Mouse (Mus musculus) T-helper 2 cell (primary cell): ENCODE measurements around the gene Ddx39b.

Source experiments
- in situ Hi-C: fragments of 300-600 bp; cut with MboI, MseI; formaldehyde crosslinking; loops from one replicate; pipeline ENCODE4 v1.15.1; 2025; ENCODE audit warnings: high pct_unique_total_duplicates

Gene Ddx39b

DNA sequence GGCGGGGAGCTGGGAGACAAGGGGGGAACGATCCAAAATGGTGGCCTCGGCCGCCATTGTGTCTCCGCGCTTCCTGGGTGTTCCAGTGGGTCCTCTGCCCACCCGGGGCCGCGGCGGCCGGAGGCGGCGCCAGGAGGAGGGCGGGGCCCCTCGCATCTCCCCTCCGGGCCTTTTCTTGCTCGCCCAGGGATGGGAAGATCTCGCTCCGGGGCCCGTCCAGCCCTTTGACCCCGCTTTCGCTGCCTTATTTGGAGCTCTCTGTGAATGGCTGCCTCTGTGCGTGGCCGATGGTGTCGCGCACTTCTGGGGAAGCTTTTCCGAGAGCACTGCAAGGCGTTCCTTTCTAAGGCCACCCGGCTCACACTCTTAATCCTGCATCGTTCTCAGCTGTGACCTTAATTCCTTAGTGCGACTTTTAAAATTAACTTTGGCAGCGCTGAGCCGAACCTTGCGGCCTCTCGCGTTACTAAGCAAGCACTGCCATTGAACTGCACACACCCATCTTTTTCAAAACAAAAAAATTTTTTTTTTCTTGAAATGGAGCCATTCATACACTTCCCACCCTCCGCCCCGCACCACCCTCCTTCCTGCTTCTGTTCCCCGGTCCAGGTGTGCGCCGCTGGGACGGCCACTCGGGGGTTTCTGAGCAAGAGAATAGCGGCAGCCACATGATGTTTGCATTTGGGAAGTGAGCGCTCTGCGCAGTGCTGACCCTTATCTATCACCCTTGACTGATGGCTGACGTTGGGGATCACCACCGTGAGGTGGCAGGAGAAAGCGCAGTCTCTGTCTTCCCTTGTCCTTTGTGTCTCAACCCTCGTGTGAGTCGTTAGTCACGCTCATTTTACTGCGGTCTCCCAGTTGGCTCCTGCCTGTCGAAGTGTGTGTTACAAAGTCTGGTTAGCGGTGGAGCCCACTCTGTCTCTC is 732 bp downstream of the Ddx39b start:
- in situ Hi-C loops, result no loop called here

DNA sequence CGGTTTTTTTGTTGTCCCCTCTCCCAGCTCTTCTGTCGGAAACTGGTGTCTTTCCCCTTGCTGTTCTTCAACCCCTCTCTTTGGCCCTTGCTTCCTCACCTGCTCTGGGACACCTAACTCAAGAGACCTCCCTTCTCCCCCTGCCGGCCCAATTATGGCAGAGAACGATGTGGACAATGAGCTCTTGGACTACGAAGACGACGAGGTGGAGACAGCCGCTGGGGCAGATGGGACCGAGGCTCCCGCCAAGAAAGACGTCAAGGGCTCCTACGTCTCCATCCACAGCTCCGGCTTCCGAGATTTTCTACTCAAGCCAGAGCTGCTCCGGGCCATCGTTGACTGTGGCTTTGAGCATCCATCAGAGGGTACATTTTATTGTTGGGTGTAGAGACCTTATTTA is 1.5 kb downstream of the Ddx39b start:
- in situ Hi-C loops, result no loop called here

DNA sequence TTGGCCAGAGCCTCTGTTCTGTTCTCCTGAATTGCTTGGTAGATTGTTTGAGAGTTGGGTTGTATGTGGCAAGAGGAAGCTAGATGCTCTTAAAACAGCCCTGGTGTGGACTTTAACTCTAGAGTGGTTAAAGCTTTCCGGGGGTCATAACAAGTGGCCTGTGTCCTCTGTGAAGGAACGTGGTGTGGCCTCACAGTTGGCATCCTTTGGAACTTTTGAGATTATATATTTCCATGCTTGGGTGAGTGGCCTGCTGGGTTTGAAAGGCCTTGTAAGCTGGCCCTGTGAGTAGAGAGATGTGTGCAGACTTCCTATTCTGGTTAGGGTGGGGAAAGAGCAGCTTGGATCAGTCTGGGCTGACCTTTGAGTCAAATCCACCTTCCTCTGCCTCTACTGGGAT is 3.5 kb downstream of the Ddx39b start:
- in situ Hi-C loops, result no loop called here

DNA sequence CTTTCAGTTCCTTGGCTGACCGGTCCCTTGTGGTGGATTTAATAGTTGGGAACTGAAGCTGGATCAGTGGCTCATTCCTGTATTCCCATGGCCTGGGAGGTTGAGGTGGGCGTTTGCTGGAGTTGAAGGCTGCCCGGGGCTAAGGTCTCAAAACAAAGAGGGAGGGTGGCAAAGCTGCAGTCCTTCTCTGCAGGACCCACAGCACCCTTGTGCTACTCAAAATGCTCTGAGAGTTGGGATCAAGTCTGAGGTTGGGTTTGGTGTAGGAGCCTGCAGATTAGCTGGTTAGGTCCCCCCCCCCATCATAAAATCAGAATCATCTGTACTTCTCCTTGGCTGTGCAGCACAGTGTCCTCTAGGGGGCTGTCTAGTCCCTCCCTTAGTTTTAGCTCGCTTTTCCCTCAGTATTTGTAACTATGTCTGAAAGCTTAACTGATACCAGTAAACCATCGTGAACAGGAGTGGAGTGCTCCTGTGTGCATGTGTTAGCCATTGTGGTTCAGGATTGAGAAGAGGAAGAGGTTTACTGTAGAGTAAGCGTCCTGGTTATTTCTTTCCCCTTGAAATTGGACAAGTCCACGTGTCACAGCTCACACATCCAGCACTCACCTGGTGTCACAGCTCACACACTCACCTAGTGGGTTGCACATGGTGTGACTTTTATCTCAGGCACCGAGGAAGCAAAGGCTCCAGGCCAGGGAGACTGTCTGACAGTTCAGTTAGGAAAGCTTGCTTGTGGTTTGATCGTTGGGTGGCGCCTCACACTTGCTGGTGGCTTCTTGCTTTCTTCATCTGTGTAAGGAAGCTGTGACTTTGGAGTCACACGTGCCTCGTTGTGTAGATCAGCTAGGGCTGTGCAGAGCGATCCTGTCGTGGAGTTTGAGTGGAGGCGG is 4.4 kb downstream of the Ddx39b start:
- in situ Hi-C loops, result no loop called here

DNA sequence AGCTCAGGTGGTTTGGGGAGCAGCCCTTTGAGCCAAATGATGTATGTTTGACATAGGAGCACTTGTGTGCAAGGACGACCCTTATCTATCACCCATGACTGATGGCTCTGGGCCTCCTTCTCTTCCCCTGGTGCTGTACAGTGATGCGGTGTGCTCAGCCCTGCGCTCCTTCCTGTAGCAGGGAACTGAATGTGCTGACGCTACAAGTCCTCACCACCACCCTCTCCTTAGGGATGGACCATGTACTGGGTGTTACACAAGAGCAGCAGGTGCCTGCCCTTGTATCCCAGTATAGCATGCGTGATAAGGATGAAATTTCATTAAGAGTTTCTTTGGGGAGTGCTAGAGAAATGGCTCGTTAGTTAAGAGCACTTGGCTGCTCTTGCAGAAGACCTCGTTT is 5.6 kb downstream of the Ddx39b start:
- in situ Hi-C loops, result no loop called here

DNA sequence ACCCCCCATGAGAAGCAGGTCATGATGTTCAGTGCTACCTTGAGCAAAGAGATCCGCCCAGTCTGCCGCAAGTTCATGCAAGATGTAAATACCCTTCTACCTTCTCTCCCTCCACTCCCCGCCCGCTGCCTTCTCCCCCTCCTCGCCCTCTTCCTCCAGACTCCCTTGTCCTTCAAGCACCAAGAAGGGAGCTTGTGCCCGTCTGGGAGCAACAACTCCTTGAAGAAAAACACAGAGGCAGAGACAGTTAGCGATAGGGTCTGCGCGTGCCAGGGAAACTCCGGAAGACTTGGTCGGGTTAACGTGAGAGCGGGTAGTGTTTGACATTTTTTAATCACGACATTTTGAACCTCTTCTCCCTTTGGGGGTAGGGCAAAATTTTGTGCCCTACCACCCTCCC is 7.4 kb downstream of the Ddx39b start:
- in situ Hi-C loops, result no loop called here

DNA sequence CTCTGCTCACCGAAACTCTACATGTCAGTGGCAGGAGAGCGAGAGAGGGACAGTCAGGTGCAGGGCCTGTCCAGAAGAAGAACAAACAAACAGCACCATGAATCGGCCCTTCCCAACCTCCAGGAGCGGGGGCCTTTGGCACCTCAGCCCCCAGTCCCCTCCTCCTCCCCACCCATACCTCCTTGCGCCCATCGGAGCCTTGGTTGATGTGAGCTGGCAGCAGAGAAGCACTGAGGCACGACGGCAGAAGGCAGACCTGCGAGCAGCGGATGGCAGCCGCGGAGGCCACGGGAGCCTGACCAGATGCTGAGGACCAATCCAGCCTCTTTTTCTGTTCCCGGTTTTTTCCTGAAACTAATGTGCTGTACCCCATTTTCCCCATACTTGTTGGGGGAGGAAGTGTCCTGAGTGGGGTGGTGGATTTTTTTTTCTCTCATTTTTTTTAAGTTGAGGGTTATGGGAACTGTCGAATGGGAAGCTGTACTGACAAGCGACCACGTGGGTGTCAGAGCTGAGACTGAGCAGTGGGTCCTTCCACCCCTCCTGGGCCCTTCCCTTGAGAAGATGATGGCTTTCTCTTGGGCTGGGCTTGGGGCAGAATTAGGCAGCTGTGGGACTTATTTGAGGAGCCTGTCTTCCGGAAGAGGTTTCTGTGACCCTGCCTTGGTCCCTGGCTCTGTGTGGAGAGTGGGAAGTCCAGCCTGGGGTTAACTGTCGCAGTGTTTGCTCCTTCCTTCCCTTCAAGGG is 8.1 kb downstream of the Ddx39b start:
- in situ Hi-C loops, result no loop called here

DNA sequence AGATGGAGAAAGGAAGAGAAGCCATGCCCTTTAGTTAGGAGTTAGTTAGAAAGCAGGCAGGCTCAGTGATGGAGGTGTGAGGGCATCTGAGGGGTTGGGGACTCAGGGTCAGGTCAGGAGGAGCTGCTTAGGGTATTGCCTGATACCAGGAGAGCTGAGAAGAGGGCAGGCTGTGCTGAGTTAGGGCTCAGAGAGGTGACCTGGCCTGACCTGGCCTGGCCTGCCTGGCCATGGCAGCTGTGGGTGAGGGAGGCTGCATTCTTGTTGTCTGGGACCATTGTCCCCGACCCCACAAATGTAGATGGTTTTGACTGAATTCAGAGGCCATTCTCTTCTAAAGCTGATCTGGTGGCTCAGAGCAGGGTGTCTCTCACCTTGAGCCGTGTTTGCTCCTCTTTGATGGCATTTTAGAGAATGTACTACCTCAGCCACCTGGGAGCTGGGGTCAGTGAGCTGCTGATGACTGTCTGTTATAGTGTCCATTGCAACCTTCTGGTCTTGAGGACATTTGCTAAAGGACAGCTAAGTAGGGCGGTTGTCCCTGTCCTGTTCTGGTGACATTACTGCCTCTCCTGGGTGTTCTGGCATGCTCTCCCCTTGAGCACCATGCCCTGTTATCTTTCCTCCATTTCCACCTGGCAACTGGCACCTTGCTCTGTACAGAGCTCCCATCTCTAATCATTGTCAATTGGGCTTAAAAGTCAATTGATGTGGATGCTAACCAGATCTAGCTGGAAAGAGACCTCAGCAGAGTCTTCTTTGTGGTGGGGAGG is 9.0 kb downstream of the Ddx39b start:
- in situ Hi-C loops, result no loop called here

DNA sequence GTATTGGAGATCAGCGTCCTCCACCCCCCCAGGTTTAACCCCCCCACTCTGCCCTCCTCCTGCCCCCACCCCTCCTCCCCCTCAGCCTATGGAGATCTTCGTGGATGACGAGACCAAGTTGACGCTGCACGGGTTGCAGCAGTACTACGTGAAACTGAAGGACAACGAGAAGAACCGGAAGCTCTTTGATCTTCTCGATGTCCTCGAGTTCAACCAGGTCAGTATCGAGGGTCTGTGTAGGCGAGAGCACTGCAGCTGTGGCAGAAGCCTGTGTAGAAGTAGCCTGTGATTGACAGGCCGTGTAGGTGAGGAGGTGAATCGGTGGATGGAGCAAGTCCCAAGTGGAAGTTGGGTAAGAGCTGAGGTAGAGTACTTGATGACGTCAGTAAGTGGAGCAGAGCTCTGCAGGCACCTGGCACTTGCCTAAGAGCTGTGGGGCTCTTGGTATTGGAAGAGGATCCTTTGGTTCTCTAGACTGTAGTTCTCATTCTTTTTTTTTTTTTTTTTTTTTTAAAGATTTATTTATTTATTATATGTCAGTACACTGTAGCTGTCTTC is 9.7 kb downstream of the Ddx39b start:
- in situ Hi-C loops, result no loop called here

DNA sequence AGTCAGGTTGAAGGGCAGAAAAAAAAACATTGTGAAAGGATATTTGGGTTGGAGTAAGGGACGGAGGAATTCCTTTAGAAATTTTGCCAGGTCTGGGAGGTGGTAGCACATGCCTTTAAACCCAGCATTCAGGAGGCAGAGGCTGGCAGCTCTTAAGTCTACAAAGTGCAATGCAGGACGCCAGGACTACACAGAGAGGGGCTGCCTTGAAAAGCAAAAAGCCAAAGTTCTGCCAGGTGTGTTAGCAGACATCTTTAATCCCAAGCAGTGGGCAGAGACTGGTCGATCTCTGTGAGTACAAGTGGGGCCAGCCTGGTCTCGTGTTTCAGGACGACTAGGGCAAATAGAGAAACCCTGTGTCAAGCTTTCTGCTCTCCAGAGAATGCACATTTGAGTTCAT is 10.4 kb downstream of the Ddx39b start:
- in situ Hi-C loops, result no loop called here

DNA sequence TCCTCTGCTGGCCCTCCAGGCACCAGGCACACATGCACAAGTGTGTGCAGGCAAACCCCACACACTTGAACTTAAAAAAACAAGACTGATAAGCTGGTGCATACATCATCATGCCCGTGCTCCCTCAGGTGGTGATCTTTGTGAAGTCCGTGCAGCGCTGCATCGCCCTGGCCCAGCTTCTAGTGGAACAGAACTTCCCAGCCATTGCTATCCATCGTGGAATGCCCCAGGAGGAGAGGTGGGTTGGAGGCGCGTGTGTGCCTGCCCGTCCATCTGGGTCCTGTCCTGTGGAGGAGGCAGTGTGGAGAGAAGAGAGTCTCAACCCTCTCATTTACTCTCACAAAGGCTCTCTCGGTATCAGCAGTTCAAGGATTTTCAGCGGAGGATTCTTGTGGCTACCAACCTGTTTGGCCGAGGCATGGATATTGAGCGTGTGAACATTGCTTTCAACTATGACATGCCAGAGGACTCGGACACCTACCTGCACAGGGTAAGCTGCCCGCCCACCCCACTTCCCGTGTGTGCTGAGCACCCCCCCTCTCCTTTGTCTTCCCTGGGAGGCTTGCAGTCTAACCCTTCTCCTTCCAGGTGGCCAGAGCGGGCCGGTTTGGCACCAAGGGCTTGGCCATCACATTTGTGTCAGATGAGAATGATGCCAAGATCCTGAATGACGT is 11.2 kb downstream of the Ddx39b start:
- in situ Hi-C loops, result no loop called here

DNA sequence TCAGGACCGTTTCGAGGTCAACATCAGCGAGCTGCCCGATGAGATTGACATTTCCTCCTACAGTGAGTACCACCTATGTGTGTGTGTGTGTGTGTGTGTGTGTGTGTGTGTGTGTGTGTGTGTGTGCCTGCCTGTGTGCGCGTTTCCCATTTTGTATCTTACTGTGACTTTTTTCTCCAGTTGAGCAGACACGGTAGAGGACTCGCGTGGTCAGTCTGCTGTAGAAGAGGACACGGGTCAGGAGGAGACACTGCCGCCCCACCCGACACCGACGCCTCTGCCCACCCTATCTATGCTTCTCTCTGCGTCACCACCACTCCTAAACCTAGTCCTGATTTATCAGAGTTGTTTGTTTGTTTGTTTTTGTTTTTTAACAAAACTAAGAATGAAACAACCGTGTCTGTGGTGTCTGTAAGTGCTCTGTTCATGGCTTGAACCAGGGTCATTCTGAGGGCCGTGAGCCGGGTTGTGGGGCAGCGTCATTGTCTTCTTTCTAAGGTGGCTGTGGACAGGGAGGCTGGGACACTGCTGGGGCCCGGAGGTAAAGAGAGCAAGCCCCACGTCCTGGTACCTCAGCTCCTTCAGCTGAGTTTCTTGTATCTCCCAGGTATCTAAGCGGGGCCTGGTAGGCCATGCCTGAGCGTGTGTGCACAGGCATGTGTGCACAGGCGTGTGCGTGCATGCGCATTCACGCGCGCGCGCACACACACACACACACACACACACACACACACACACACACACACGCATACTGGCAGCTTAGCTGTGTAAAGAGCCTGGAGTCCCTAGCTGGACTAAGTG is 11.9 kb downstream of the Ddx39b start:
- in situ Hi-C loops, result no loop called here

DNA sequence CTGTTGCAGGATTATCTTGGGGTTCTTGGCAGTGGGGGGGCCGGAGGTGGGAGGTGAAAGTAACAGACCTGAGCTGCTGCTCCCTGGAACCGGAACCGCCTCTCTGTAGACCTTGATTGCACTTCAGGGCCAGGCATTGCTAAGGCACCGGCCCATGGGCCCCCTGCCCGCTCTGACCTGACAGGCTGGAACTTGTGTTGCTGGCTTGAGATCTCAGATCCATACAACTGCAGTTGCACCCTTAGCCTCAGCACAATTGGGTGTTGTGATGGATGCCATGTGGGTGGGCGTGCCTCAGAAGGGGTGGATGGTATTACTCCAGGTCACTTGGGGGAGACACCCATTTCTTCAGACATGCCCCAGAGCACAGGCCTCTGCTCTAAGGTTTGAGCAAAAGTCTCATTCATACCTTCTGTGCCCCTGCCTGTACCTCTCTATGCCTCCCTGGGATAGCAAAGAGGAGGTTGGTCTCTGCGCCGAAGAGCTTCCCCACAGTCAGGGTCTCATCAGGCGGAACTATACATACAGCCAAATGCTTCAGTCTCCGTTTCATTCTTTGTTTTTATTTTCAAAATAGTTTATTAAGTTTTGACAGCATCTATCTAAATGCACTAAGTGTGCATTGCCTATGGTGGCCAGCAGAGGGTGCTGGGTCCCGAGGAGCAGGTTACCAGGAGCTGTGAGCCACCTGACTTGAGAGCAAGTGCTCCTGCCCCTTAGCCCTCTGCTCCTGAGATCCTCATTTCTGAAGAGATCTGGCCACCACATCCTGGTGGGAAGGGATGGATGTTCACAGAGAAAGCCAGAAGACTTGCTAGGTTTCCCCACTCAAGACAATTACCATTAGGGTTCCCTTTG is 12.9 kb downstream of the Ddx39b start:
- in situ Hi-C loops, result no loop called here

DNA sequence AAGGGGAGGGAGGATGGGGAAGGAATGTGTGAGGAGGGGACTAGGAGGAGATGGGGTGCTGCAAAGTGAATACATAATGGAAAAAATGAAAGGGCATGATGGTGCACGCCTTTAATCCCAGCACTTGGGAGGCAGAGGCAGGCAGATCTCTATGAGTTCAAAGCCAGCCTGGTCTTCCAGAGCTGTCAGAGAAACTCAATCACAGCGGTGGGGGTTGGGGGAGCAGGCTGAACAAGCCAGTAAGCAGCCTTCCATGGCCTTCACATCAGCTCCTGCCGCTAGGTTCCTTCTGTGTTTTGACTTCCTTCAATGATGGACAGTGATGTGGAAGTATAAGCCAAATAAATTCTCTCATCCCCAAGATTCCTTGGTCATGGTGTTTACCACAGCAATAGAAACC is 13.8 kb downstream of the Ddx39b start:
- in situ Hi-C loops, result no loop called here

DNA sequence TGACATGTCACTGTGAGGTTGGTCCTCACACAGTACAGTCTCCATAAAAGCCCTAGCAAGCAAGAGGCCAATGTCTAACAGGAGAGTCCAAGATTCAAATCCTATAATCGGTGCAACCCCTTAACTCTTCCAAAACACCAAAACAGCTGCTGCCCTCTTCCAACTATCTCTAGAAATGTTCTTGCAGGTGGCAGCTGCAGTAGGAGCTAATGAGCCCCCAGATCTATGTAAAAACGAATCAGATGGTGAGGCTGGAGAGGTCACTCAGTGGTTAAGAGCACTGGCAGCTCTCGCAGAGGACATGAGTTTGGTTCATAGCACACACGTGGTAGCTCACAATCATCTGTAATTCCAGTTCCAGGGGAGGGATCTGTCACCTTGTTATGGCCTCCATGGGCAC is 14.2 kb downstream of the Ddx39b start:
- in situ Hi-C loops, result no loop called here

DNA sequence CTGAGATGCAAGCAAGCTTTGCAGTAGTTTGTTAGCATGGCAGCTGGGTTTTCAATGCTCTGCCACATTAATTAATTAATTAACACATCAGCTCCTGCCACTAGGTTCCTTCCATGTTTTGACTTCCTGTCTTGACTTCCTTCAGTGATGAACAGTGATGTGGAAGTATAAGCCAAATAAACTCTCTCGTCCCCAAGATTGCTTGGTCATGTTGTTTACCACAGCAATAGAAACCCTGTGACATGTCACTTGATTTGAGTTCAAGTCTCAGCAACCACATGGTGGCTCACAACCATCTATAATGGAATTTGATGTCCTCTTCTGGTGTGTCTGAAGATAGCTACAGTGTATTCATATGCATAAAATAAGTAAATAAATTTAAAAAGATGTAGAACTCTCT is 15.8 kb downstream of the Ddx39b start:
- in situ Hi-C loops, result no loop called here

DNA sequence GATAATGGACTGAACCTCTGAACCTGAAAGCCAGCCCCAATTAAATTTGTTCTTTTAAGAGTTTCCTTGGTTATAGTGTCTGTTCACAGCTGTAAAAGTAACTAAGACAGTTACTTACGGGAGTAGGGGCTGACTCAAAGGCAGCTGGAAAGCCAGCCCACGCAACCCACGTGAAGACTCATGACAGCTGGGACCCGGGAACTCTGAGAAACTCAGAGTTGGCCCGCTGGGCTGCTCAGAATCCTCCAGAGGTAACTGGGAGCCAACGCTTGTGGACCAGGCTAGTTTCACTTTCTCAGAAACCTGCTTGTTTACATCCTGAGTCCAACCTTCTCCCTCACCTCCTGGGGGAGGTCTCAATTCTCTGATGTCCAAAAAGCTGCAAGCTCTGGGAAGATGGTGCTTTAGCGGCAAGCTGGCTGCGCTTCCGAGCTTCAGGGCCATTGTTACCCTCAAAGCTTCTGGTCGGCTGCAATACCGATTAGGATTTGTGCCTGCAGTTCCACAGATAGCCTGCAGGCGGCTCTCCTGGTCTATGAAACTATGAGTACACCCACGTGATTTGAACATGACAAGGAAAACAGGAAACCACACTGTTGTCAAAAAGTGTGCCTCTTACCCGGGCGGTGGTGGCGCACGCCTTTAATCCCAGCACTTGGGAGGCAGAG is 16.4 kb downstream of the Ddx39b start:
- in situ Hi-C loops, result no loop called here
